Mouse (Mus musculus) midbrain, embryonic 16.5 days (tissue): ENCODE data around the gene Epb41l2. TPM values are rescaled to one million over a fixed set of nuclear protein-coding genes. Genes with fewer than 3 reads are reported as not detected.

Experiments
- ATAC-seq: fragments of 200-750 bp; cut with Nextera tagmentation; 2 replicates; pipeline ENCODE4 v1.8.0; 2017; ENCODE audit warnings: moderate TSS enrichment
- H3K27ac ChIP-seq: fragments of 300-500 bp; sonication (generic); 2 replicates; pipeline ENCODE4 v1.5.1; 2014; ENCODE audit warnings: mild to moderate bottlenecking, low read length, mixed read lengths
- H3K27me3 ChIP-seq: fragments of 300-500 bp; sonication (generic); 2 replicates; pipeline ENCODE4 v1.6.1; 2014; ENCODE audit warnings: low read depth, low read length, mixed read lengths; ENCODE audit not compliant: control insufficient read depth, insufficient read depth
- H3K36me3 ChIP-seq: fragments of 300-500 bp; sonication (generic); 2 replicates; pipeline ENCODE4 v1.6.1; 2014; ENCODE audit warnings: mild to moderate bottlenecking, low read length, moderate library complexity, mixed read lengths; ENCODE audit not compliant: control insufficient read depth, insufficient read depth
- H3K4me1 ChIP-seq: fragments of 300-500 bp; sonication (generic); 2 replicates; pipeline ENCODE4 v1.6.1; 2014; ENCODE audit warnings: mild to moderate bottlenecking, low read length, mixed read lengths; ENCODE audit not compliant: control insufficient read depth, insufficient read depth
- H3K4me2 ChIP-seq: fragments of 300-500 bp; sonication (generic); 2 replicates; pipeline ENCODE4 v1.6.1; 2014; ENCODE audit warnings: mild to moderate bottlenecking, low read length, mixed read lengths
- H3K4me3 ChIP-seq: fragments of 300-500 bp; sonication (generic); 2 replicates; pipeline ENCODE4 v1.5.1; 2014; ENCODE audit warnings: low read depth, mild to moderate bottlenecking, low read length, moderate library complexity, mixed read lengths
- H3K9ac ChIP-seq: fragments of 300-500 bp; sonication (generic); 2 replicates; pipeline ENCODE4 v1.6.1; 2014; ENCODE audit warnings: low read depth, low read length, mixed read lengths
- H3K9me3 ChIP-seq: fragments of 300-500 bp; sonication (generic); replicated peaks from 2 replicates; pipeline ENCODE4 v1.6.1; 2014; ENCODE audit warnings: mild to moderate bottlenecking, low read length, mixed read lengths; ENCODE audit not compliant: control insufficient read depth, poor library complexity, severe bottlenecking
- WGBS: fragments of 180-500 bp; shearing (Covaris S2); extraction: QIAGEN DNeasy Blood & Tissue Kit; methylation state at CpG from one replicate; pipeline ENCODE4 v1.1.7; 2014; 5-methylcytosine and 5-hydroxymethylcytosine counted together
- polyA plus RNA-seq: library from polyadenylated mRNA; unstranded; fragments of >200 nt; fragmentation: Nextera tagmentation; extraction: Ambion mirVana; gene quantifications from 2 replicates; pipeline ENCODE4 v1.2.1, GENCODE M21; 2015

Gene Epb41l2
- polyA plus RNA-seq, 1 experiment from 2014 or later: 31.9 TPM

DNA sequence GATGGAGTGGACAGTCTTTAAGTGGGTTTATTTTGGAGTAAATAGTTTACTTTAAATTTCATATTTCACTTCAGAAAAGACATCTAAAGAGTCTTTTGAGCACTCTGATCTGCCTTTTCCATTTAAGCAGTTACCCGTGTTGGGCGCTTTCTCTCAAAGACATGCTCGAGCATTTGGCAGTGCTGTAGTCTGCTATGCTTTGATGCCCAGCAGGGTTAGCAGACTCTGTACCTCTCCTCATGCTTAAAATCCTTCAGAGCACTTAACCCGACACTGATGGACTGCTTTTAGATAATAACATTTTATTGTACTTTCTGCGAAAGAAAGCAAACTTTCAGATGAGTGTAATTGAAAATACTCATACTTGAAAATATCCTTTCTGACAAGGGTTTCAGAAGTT, 143.7 kb downstream of the Epb41l2 start:
- Histone ChIP-seq H3K27me3 (no peaks in the 10 kb centered on the region), H3K4me2 (no peak overlapping the region), H3K4me3 (no peak overlapping the region), H3K36me3 (no peaks in the 10 kb centered on the region), H3K4me1 (no peaks in the 10 kb centered on the region), H3K27ac (no peak overlapping the region), H3K9me3 (no peaks in the 10 kb centered on the region), H3K9ac (no peak overlapping the region)
- 76% methylated on average over 5 of the region's 5 CpGs for WGBS
- no peak for ATAC-seq

DNA sequence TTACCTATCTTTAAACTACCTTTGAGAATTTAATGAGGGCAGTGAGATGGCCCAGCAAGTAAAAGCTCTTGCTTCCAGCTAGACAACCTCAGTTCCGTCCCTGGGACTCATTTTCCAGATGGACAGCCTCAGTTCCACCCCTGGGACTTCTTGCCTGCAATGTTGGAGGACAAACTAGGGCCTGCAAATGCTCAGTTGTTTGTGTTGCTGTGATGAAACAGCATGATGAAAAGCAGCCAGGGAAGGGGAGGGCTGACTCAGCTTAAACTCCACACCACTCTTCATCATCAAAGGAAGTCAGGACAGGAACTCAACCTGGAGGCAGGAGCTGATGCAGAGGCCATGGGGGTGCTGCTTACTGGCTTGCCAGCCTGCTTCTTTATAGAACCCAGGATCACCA, 154.2 kb downstream of the Epb41l2 start:
- Histone ChIP-seq H3K9me3 (no peaks in the 10 kb centered on the region), H3K4me1 (no peaks in the 10 kb centered on the region), H3K9ac (no peak overlapping the region), H3K27ac (no peak overlapping the region), H3K4me3 (no peak overlapping the region), H3K36me3 (0 out of 2 replicates have a peak, but pooled peaks cover 2% of the 10 kb centered on the region), H3K4me2 (no peak overlapping the region), H3K27me3 (no peaks in the 10 kb centered on the region)
- ATAC-seq: no peak
- 78% methylated on average over 1 of the region's 1 CpGs for WGBS

DNA sequence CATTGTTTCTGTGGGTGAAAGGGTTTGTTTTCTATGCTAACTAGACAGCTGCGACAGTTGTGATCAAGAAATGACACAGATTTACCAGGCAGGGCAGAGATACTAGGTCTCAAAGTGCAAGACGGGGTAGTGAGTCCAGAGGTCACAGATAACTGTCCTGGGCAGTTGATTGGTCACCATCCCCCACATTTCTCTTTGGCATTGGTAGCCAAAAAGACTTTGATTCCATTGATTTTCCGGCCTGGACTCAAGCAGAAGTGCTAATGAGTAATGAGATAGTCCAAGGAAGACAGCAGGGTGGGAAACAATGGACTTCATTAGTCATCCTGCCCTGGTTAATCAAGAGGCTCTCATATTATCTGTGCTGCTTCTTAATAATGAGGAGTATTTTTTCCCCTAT, 160.4 kb downstream of the Epb41l2 start:
- Histone ChIP-seq H3K9me3 (no peaks in the 10 kb centered on the region), H3K27me3 (no peaks in the 10 kb centered on the region), H3K36me3 (0 out of 2 replicates have a peak, but pooled peaks cover 2% of the 10 kb centered on the region), H3K27ac (no peak overlapping the region), H3K9ac (no peak overlapping the region), H3K4me1 (no peaks in the 10 kb centered on the region), H3K4me3 (no peak overlapping the region), H3K4me2 (no peak overlapping the region)
- no peak for ATAC-seq
- WGBS: 74% methylated on average over 3 of the region's 3 CpGs

DNA sequence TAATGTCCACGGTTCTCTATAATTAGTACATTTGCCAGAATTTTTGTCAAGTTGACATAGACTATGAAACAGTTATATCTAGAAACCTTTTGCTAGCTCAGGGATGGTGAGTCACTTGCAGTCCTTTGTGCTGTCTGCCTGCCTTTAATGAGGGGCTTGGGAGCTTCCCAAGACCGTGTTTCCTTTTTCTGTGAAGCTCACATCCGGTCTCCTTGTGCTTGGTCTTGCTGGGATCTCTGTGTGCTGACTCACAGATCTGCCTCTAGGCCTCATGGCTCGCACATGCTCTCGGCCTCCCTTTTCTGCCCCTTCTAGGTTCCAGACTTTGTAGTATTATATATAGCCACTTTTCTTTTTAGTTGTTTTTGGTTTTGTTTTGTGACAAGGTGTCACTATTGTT, 160.8 kb downstream of the Epb41l2 start:
- no peak overlapping the region for H3K9ac ChIP-seq
- WGBS: 90% methylated on average over 5 of the region's 5 CpGs
- no peaks in the 10 kb centered on the region for H3K27me3 ChIP-seq
- 0 out of 2 replicates have a peak, but pooled peaks cover 2% of the 10 kb centered on the region for H3K36me3 ChIP-seq
- no peaks in the 10 kb centered on the region for H3K4me1 ChIP-seq
- no peak overlapping the region for H3K27ac ChIP-seq
- H3K9me3 ChIP-seq: no peaks in the 10 kb centered on the region
- H3K4me3 ChIP-seq: no peak overlapping the region
- H3K4me2 ChIP-seq: no peak overlapping the region
- ATAC-seq: no peak

DNA sequence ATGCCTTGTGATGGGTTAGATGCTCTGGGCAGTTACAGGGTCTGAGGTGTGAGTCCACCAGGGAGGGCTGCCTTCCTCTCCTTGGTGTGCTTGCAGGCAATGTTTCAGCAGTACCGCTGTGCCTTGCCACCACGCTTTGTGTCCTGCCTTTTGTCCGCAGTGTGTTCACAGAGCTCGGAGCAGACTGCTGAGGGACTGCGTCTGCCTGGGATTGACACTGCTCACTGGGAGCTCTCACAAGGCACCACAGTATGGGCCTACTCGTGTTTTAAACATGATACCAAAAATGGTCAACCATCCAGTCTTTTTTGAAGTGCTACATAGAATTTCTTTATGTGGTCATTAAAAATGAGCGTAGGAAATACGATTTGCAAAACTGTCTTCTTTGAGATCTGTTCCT, 164.1 kb downstream of the Epb41l2 start:
- H3K36me3 ChIP-seq: no peaks in the 10 kb centered on the region
- H3K4me2 ChIP-seq: no peak overlapping the region
- ATAC-seq: no peak
- no peaks in the 10 kb centered on the region for H3K27me3 ChIP-seq
- no peak overlapping the region for H3K4me3 ChIP-seq
- WGBS: 76% methylated on average over 8 of the region's 8 CpGs
- no peaks in the 10 kb centered on the region for H3K9me3 ChIP-seq
- H3K9ac ChIP-seq: no peak overlapping the region
- no peaks in the 10 kb centered on the region for H3K4me1 ChIP-seq
- H3K27ac ChIP-seq: no peak overlapping the region

DNA sequence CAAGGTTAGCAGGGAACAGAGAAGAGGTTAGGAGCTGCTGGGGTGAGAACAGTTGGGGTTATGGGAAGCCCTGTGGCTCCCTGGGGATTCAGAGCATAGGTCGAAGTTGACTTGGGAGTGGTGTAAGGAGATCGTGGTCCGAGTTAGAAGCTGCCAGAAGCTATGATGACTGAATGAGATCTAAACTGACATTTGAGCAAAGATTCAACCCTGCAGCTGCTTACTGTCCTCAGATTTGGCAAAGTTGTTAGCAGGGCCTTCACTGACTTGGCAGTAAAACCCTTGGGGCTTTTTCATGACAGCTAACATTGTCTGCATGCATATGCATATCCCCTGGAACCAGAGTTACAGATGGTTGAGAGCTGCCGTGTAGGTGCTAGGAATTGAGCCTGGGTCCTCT, 166.6 kb downstream of the Epb41l2 start:
- no peak for ATAC-seq
- 80% methylated on average over 4 of the region's 4 CpGs for WGBS

DNA sequence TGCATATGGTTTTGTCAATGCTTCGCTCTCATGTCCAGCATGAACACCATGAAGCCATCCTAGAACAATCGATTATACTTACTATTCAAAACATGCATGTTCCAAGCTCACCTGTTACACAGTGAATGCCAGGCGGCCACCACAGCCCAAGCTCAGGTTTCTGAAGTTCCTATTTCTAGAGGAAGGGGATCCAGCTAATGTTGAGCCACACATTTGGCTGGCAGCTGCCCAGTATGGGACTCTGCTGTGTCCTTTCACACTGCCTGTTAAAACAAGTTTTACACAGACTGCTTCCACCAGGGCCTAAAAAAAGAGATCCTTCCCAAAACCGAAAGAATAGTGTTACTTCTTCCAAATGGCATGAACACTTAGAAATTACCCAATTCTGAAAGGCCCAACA, 167.0 kb downstream of the Epb41l2 start:
- WGBS: 91% methylated on average over 4 of the region's 4 CpGs
- Histone ChIP-seq H3K27ac (no peak overlapping the region), H3K36me3 (no peaks in the 10 kb centered on the region), H3K4me3 (no peak overlapping the region), H3K9me3 (no peaks in the 10 kb centered on the region), H3K9ac (no peak overlapping the region), H3K27me3 (no peaks in the 10 kb centered on the region), H3K4me2 (no peak overlapping the region), H3K4me1 (no peaks in the 10 kb centered on the region)
- ATAC-seq: no peak

More for the DNA sequence above, 166.6 kb downstream of the Epb41l2 start:
- Histone ChIP-seq H3K9me3 (no peaks in the 10 kb centered on the region), H3K4me1 (no peaks in the 10 kb centered on the region), H3K27me3 (no peaks in the 10 kb centered on the region), H3K4me3 (no peak overlapping the region), H3K36me3 (no peaks in the 10 kb centered on the region), H3K9ac (no peak overlapping the region), H3K27ac (no peak overlapping the region), H3K4me2 (no peak overlapping the region)

DNA sequence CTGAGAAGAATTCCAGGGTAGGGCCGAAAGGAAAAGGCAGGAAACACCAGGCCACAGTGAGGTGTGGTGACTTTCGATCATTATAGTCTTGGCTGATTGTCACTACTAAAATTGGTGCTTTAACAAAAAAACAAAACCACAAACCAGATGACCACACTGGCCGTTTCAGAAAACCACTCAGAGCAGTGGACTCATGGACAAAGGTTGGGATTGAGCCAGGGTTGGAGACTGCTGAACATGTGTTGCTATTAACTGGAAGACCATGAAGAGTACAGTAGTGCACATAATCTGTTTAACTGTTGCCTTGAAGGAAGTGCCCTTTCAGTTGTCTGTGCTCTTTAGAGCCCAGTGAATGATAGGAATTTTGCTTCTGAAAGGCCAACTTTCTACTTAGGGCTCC, 167.5 kb downstream of the Epb41l2 start:
- no peak overlapping the region for H3K4me3 ChIP-seq
- H3K36me3 ChIP-seq: no peaks in the 10 kb centered on the region
- no peaks in the 10 kb centered on the region for H3K9me3 ChIP-seq
- no peaks in the 10 kb centered on the region for H3K27me3 ChIP-seq
- no peak overlapping the region for H3K9ac ChIP-seq
- H3K4me2 ChIP-seq: no peak overlapping the region
- WGBS: 86% methylated on average over 3 of the region's 3 CpGs
- ATAC-seq: no peak
- H3K4me1 ChIP-seq: no peaks in the 10 kb centered on the region
- no peak overlapping the region for H3K27ac ChIP-seq

DNA sequence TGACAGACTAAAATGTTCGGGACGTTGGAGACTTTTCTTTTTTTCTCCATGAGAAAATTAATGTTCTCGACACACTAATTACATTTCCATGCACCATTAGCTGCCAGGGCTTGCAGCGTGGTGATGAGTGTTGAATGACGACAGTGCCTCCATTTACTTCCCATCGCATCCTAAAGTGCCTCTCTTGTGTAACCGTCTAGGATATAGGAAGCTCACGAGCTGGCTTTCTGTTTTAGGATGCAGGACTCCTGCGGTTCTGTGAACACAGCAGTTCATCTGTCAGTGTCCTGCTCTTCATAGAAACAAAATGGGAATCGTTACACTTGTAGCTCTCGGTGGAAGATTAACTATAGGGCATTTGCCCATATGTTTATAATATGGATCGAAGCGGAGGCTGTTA, 171.7 kb downstream of the Epb41l2 start:
- H3K4me2 ChIP-seq: no peak overlapping the region
- H3K9ac ChIP-seq: no peak overlapping the region
- H3K36me3 ChIP-seq: no peaks in the 10 kb centered on the region
- H3K27me3 ChIP-seq: no peaks in the 10 kb centered on the region
- no peak for ATAC-seq
- no peak overlapping the region for H3K4me3 ChIP-seq
- H3K9me3 ChIP-seq: no peaks in the 10 kb centered on the region
- 80% methylated on average over 13 of the region's 13 CpGs for WGBS
- no peak overlapping the region for H3K27ac ChIP-seq
- H3K4me1 ChIP-seq: no peaks in the 10 kb centered on the region

DNA sequence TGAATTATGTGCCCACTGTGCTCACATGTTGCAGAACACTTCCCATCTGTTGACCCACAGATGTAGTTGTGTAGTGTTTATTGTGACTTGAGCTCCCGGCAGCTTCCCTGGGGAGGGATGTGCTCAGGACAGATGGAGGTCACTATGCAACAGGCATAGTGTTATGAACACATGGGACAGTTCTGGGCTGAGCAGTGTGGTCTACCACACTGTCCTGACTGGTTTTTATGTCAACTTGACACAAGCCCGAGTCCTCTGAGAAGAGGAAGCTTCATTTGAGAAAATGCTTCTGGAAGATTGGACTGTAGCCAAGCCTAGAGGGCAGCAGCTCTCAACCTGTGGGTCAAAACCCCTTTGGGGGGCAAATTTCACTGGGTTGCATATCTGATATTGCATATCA, 173.5 kb downstream of the Epb41l2 start:
- Histone ChIP-seq H3K9ac (no peak overlapping the region), H3K27me3 (no peaks in the 10 kb centered on the region), H3K27ac (no peak overlapping the region), H3K4me1 (no peaks in the 10 kb centered on the region), H3K36me3 (no peaks in the 10 kb centered on the region), H3K4me2 (no peak overlapping the region), H3K4me3 (no peak overlapping the region), H3K9me3 (no peaks in the 10 kb centered on the region)
- ATAC-seq: no peak
- 82% methylated on average over 2 of the region's 2 CpGs for WGBS
